Mouse (Mus musculus) embryo, embryonic 10 days (tissue): ENCODE data around the gene Ddx25.

Source experiments
- DNase-seq: peaks from one replicate; pipeline ENCODE4 v3.0.0-alpha.2; 2015; ENCODE audit warnings: low spot score

The Ddx25 gene

GRCm38 (mm10) chr9:35541488-35541887 lies 16.8 kb downstream of the Ddx25 start:
- DNase-seq: peak; percentile 88

DNA sequence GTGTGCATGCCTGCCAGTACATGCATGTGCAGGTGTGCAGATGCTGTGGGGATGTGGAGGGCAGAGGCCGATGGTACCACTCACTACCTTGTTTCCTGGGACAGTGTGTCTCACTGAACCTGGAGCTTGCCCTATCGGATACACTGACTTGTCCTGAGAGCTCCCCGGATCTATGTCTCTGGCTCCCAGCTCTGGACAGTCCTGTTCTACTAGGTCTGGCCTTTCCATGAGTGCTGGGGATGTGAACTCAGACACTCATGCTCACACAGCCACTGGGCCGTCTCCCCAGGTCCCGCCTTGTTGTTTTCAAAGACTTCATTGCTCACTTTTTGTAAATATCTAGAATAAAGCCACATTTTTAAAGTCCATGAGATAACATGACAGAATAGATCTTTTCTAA lies 17.3 kb downstream of the Ddx25 start:
- no peak for DNase-seq

DNA sequence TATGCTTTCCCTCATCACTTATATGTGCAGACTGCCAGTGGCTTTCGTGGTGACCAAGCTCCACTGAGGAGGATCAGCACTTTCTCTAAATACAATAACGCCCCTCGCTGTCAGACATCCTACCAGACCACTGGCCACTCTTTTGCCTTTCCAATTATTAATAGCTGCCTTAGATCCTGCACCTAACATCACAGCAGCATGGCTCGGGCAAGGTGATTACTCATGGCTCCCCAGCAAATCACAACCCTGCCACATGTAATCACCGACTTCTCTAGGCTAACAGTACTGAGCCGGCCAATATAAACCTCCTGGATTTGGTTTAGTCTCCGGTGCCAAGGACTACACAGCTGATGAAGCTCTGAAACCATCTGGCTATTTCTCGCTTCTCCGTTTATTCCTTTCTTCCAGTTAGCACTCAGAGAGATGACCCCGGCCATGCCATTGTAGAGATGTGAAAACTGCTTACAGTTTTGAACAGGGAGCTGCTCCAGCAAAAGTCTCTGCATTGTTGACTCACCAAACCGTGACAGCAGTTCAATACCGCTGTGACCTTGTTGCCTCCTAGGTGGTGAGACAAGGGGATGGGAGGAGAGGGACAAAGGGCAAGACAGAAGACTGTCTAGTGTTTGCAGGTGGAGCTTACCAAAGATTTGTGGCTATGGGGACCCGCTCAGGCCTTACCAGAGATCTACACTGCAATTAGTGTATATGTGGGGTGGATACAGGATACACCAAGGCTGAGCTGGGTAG lies 19.2 kb downstream of the Ddx25 start:
- no peak for DNase-seq

- no peak for DNase-seq
These were observed 22.5 kb downstream of the Ddx25 start for GRCm38 (mm10) chr9:35535876-35536275.

- DNase-seq: peak; percentile 88
These were observed 23.2 kb downstream of the Ddx25 start for GRCm38 (mm10) chr9:35535110-35535509.

DNA sequence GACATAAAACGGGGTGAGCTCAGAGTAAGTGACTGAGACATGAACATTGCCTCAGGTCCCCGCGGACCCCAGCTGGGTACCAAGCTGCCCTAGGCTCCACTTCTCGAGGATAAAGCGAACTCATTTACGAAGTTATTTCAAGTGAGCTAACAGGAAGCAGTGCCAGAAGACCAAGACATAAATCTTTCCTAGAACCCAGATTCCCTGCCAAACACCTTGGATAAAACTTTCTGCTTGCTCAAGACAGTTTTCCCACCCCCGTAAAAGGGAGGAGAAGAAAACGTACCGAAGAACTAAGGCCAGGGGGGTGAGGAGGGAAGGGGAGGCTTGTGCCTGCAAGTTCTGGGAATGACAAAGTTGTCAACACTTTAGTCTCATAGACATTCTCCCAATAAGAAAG lies 25.1 kb downstream of the Ddx25 start:
- DNase-seq: no peak

- DNase-seq: peak; percentile 67
These were observed 28.5 kb downstream of the Ddx25 start for GRCm38 (mm10) chr9:35529796-35530195.

- DNase-seq: no peak
These were observed 29.2 kb downstream of the Ddx25 start for GRCm38 (mm10) chr9:35529141-35529540.

- peak; percentile 88 for DNase-seq
These were observed 34.4 kb downstream of the Ddx25 start for GRCm38 (mm10) chr9:35523941-35524411.

- peak; percentile 60 for DNase-seq
These were observed 34.8 kb downstream of the Ddx25 start for GRCm38 (mm10) chr9:35523541-35523940.

DNA sequence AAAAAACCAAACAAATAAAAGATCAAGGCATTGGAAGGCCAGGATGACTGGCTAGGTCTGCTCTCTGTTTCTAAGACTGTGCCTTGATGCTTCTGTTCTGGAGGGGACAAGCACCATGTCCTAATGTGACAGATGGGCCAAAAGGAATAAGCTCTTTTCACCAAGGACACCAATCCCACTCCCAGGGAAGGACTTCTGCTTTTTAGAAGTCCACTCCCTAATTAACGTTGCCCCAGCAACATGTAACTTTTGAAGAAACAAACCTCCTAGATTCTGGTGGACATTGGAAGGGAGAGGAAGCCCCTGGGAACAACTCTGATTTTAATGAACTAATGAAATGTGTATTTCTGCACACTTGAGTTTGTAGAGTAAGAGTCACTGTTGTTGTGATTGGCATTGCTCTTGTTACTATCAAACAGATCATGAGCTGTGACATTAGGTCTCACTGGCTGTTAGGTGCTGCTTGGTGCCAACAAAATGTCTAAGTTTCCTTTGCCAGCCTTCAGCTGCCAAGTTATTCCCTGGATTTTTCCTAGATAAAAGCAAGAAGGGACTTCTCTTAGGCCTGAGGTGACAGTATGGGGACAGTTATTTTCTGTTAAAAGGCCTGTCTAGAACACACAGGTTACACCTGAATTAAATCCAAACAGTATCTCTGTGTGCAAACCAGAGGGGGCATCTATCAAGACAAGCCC lies 35.4 kb downstream of the Ddx25 start:
- DNase-seq: no peak

DNA sequence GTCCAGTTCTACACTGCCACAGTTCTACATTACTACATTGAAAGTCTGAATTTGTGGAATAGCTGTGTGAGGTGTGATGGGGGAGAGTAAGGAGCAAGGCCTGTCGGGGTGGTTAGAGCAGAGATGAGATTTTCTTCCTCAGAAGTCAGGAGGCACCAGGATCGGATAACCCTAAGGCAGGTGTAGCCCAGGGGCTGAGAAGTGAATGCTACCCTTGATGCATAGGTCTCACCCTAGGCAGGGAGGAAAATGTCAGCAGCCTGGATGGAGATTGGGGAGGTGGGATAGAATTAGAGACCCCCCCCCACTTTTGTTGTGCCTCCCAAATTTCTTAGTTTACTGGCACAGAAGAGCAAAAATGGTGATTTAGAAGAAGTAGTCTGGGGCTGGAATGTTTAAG lies 36.1 kb downstream of the Ddx25 start:
- no peak for DNase-seq

DNA sequence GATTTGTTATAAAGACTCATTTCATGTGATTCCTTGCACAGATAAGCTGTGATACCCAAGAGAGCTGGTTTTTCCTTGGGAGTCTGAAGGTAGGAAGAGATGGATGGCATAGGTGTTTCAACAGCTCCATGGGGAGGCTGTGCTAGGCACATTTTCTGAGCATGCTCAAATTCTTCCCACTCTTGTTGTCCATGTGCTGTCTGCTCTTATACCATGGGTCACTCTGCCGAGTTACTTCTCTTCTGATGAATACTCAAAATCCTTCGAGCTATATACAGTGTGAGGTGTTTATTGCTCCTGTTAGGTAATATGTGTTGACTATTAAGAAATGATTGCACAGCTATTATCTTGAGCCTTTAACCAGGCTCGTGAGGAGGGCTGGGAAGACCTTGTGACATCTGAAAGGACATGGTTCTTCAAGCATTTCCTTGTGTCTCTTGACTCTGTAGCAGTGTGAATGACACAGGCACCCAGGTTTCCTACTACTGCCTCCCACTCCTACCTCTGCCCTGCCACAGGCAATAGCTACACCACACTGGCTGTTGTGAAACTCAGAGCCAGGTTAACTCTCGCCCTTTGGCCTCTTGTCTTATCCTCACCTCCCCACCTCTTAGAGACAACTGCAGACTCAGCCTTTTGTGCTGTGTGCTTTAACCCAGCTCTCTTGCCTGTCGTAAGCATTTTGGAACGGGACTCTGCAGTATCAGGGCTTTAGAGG lies 37.5 kb downstream of the Ddx25 start:
- DNase-seq: no peak

DNA sequence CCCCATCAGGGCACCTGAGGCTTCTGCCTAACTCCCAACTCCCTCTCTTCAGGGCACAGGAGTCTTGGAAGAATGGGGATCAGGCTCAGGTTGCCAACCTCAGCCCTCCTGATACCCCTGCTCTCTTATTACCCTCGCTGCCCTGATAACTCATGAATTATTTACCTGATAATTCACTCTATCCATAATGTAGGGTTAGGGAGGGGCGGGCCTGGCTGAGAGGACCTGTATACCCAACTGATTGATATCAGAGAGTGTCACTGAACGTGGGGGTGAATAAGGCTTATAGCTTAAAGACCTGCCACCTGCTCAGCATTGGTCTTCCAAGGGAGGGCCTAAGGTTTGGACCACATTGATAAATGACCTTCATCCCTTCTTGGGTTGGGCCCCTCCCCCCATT lies 40.2 kb downstream of the Ddx25 start, which contains the start of gene Gm1113:
Gm1113 (minus strand) TSS at position 101 of the 400 bp plus-strand sequence.
- DNase-seq: no peak

- no peak for DNase-seq
These were observed 41.6 kb downstream of the Ddx25 start for GRCm38 (mm10) chr9:35516711-35517110.

- DNase-seq: no peak
These were observed 42.1 kb downstream of the Ddx25 start for GRCm38 (mm10) chr9:35516182-35516581.

DNA sequence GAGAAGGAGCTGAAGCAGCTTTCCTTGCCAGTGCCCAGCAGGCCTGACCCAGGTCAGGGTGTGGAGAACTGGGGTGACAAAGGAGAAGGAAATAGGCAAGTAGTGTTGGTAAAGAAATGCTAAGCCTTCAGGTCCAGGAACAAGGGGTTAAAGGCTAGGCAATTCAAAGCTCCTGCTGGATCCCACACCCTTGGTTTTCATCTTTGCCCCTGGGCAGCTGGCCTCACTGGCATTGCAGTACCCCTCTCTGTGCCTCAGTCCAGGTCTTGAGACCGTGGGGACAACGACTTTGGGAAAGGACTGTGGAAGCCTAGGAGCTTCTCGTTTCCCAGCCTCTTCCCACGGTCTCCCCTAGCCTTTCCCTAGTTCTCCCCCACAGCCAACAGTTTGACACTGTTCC lies 44.4 kb downstream of the Ddx25 start:
- no peak for DNase-seq

DNA sequence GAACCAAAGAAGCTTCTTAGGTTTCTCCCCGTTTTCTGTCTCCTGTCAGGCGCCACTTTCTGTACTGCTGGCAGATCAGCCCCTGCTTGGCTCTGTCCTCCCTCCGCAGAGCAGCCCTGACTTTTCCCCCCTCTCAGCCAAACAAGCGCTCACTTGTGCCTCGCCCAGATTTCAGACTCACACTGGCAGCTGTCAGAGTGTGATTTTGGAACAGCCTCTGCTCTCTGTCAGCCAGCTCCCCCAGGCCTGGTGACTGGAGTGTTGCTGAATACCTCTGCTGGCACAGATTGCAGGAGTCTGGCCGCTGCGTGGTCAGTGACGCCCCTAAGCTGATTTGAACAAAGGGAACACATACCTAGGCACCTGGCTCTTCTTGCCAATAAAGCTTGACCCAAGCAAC lies 50.1 kb downstream of the Ddx25 start:
- DNase-seq: no peak

GRCm38 (mm10) chr9:35502361-35503000 lies 55.8 kb downstream of the Ddx25 start:
- no peak for DNase-seq

GRCm38 (mm10) chr9:35499946-35500345 lies 58.4 kb downstream of the Ddx25 start:
- DNase-seq: no peak

DNA sequence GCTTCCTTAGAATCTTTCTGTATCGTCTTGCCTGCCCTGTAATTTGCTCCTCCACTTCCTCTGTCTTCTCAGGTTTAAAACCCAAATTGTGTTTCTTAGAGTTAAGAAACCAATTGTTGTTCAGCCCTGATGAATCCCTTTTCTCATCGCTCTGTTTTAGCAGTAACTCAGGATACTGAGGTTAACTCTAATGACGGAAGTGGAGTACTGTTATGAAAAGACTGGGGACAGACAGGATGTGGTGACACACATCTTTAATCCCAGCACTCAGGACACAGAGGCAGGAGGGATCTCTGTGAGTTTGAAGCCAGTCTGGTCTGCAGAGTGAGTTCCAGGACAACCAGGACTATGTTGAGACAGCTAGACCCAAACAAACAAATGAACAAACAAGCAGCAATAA lies 62.9 kb downstream of the Ddx25 start:
- DNase-seq: no peak

- DNase-seq: peak; percentile 39
These were observed 63.4 kb downstream of the Ddx25 start for GRCm38 (mm10) chr9:35494937-35495336.
